Mouse (Mus musculus): ENCODE data around the gene Zkscan5. TPM values are rescaled to one million over a fixed set of nuclear protein-coding genes. Genes with fewer than 3 reads are reported as not detected.

The Zkscan5 gene
- 2.7 and 2.8 TPM in 2 replicates for polyA plus RNA-seq (2012; rRNA removed)

DNA sequence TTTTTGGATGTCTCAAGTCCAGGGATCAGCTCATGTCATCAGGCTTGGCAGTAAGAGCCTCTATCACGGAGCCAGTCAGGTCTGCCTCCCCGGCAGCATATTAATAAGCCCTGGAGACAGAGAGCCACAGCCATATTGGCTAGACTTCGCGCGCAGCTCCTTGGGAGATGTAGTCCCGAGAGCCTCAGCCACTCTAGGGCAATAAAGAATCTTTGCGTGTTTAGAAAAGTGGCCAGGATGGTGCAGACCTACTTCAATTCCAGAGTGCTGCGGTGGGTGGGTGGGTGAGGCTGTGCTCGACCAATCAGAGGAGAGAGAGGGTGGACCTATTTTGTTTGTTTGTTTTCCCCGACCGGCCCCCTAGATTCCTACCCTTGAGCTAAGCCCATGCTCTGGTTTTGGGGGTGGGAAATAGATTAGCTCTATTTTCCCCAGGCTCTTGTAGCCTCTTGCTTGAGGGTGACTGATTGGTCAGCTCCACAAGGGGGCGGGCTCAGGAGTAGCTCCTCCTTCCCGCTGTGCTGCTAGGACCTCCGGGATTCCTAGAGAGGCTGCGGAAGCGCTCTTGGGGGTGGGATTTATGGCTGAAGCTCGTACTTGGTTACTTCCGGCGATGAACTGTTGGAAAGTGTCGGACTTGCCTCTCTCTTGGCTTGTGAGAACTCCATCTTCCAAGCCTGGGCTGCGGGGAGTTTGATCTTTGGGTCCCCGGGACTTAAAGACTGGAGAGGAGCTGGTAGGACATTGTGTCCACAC lies at the start of gene Zkscan5:
TSS of gene Zkscan5 (plus strand) at position 627 of the 756 bp plus-strand sequence.

DNA sequence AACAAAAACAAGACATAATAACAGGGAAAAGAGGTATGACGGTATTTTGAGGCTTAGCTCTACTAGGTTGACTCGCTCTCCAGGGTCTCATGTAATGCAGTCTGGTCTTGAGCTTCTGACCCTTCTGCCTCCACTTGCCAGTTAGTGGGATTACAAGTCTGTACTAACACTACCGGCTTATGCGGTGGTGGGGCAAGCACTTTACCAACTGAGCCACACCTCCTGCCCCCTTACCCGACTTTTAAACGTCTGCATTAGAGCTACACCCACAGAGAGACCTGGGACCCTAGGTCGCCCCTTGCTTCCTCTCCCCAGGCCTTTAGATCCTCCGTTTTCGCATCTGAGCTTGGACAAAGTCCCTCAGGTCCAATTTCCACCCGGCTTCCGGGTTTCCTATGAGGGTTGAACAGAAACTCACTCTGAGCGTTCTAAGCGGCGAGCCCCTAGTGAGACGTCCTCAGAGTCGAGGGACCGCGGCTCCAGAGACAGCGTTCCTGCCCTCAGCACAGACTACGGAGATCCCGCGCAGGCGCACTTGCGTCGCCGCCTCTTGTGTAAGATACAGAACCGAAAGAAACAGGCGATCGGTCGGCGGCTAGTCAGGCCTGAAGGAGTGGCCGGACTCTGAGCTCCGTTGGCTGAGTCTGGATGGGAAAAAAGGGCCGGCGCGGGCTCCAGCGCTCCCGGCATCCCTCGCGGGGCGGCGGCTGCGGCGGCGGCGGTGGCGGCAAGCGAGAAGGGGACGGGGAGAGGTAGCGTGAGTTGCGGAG lies 37.6 kb upstream of the Zkscan5 start, which contains the start of the genes Ptcd1 and Cpsf4:
TSS of gene Ptcd1 (minus strand) at position 573 of the 770 bp plus-strand sequence.
TSS of gene Cpsf4 (plus strand) at position 678 of the 770 bp plus-strand sequence.

DNA sequence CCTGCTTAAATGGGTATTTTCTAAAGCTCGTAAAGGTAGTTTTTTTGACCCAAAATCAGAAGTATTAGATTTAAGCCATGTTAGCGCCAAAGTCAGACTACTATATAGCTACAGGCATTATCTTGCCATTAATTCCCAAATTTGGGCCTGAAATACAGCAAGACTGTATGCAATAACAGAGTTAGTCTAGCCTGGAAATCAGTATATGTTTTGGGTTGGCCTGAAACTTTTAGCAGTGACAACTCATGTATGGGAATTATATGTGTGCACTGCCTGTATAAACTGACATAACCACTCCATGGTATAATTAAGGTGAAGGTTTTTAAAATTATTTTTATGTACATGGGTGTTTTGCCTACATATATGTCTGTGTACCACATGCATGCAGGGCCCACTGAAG lies 12.4 kb upstream of the Zkscan5 start, which contains the start of gene Atp5j2:
TSS of gene Atp5j2 (minus strand) at position 101 of the 400 bp plus-strand sequence.

DNA sequence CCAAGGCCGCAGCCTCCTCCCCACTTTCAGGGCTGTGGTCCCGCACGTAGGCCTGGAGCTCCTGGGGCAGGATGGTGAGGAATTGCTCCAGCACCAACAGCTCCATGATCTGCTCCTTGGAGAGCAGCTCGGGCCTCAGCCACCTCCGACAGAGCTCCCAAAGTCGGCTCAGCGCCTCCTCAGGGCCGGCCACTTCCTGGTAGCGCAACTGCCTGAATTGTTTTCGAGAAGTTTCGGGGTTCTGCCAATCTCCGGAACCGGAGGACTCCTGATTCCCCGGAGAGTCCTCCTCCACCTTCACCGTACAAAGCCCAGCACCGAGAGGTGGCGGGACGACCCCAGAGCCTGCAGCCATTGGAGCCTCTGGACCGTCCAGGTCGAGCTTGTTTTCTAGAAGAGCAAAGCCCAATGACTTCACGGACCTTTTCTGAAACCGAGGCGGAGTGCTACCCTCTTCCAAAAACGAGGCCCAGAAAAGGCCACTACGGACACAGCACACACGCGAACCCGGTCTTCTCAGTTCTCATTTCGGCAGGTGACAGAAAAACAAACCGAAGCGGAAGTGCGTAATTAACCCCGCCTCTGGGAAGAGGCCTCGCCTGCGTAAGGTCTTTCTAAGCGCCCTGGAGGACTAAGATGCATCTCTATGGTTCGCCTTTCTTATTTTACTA lies 2.9 kb upstream of the Zkscan5 start, which contains the start of gene Zkscan14:
TSS of gene Zkscan14 (minus strand) at position 548 of the 671 bp plus-strand sequence.

DNA sequence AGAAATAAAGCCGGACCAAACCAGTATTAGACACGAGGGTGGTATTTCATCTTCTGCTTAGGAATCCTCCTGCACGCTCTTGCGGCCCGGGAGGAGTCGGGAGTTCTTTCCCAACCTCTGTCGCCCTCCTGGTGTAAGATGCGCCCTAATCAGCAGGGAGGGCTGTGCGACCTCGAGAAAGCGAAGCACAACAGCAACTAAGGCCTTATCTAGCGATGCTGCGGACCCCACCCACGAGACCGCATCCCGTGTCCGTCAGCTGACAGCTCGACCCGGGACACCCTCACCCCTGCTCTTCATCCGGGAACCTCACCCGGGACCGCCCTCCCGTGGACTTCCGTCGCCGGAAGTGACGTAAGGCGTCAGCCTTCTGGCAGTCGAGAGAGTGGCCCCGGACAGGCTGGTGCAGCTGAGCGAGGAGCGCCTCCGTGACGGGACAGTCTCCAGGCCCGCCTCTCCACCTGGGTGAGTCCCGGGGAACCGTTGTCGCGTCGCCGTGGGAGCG lies 27.1 kb downstream of the Zkscan5 start, which contains the start of gene Zfp655:
TSS of gene Zfp655 (plus strand) at position 349 of the 505 bp plus-strand sequence.

Other genes with a start within 250 kb of the Zkscan5 start
- gene Smurf1, start 238.7 kb upstream of the Zkscan5 start, polyA plus RNA-seq (2012; rRNA removed): 2.6 and 3.2 TPM in 2 replicates
- not detected in 2 replicates for gene Gm4871, start 171.8 kb upstream of the Zkscan5 start, polyA plus RNA-seq (2012; rRNA removed)
- gene 1700018F24Rik, start 161.6 kb upstream of the Zkscan5 start, polyA plus RNA-seq (2012; rRNA removed): not detected in 2 replicates
- 42.6 and 43.3 TPM in 2 replicates for gene Arpc1a, start 120.7 kb upstream of the Zkscan5 start, polyA plus RNA-seq (2012; rRNA removed)
- 0.01 TPM in 1 of 2 replicates, not detected in the other for gene Kpna7, start 120.5 kb upstream of the Zkscan5 start, polyA plus RNA-seq (2012; rRNA removed)
- gene Arpc1b, start 90.3 kb upstream of the Zkscan5 start, polyA plus RNA-seq (2012; rRNA removed): 144 and 173 TPM in 2 replicates
- gene Pdap1, start 64.3 kb upstream of the Zkscan5 start, polyA plus RNA-seq (2012; rRNA removed): 27.2 and 31.1 TPM in 2 replicates
- 59.2 and 65.9 TPM in 2 replicates for gene Bud31, start 64.2 kb upstream of the Zkscan5 start, polyA plus RNA-seq (2012; rRNA removed)
- 5.8 and 6.1 TPM in 2 replicates for gene Ptcd1, start 37.5 kb upstream of the Zkscan5 start, polyA plus RNA-seq (2012; rRNA removed)
- gene Cpsf4, start 37.3 kb upstream of the Zkscan5 start, polyA plus RNA-seq (2012; rRNA removed): 22.4 and 22.9 TPM in 2 replicates
- gene Atp5j2, start 12.5 kb upstream of the Zkscan5 start, polyA plus RNA-seq (2012; rRNA removed): 198 and 202 TPM in 2 replicates
- gene Zkscan14, start 2.7 kb upstream of the Zkscan5 start, polyA plus RNA-seq (2012; rRNA removed): 2.5 and 2.6 TPM in 2 replicates
- gene Zfp655, start 27.2 kb downstream of the Zkscan5 start, polyA plus RNA-seq (2012; rRNA removed): 13.3 and 14.3 TPM in 2 replicates
- 4.3 and 5.4 TPM in 2 replicates for gene Zscan25, start 75.9 kb downstream of the Zkscan5 start, polyA plus RNA-seq (2012; rRNA removed)
- 1.1 and 1.2 TPM in 2 replicates for gene Cyp3a57, start 140.7 kb downstream of the Zkscan5 start, polyA plus RNA-seq (2012; rRNA removed)

Data from liver, embryonic 18 days (tissue).